Mouse (Mus musculus) MEL (cell line): ENCODE measurements around the gene Prr22.

Experiments
- CHD2 ChIP-seq: IDR thresholded peaks from 2 replicates; pipeline ENCODE4 v1.6.1; 2011; ENCODE audit warnings: low read length, improper control_type of control experiment
- CTCF ChIP-seq, 3 experiments: IDR thresholded peaks in 2 of 3; conservative IDR thresholded peaks in 1 of 3; 2 replicates each; pipeline ENCODE4 v1.5.1; 2011 to 2012; ENCODE audit warnings: low read length in 3 of 3, low read depth in 2 of 3, mild to moderate bottlenecking in 2 of 3, improper control_type of control experiment in 1 of 3, inconsistent platforms in 1 of 3, mixed read lengths in 1 of 3, moderate library complexity in 1 of 3; ENCODE audit not compliant: control insufficient read depth in 1 of 3, insufficient read depth in 1 of 3, poor library complexity in 1 of 3, severe bottlenecking in 1 of 3
- ELF1 ChIP-seq: IDR thresholded peaks from 2 replicates; pipeline ENCODE4 v1.6.1; 2014; ENCODE audit warnings: low read depth, mild to moderate bottlenecking, inconsistent platforms, low read length, improper control_type of control experiment, moderate library complexity
- EP300 ChIP-seq, 2 experiments: IDR thresholded peaks; 2 replicates each; pipeline ENCODE4 v1.6.1; 2011; ENCODE audit warnings: improper control_type of control experiment in 2 of 2, low read length in 2 of 2, low read depth in 1 of 2, mild to moderate bottlenecking in 1 of 2
- GATA1 ChIP-seq: IDR thresholded peaks from 2 replicates; pipeline ENCODE4 v1.6.1; 2011; ENCODE audit warnings: low read depth, low read length, improper control_type of control experiment
- MAZ ChIP-seq: IDR thresholded peaks from 2 replicates; pipeline ENCODE4 v1.6.1; 2012; ENCODE audit warnings: low read depth, mild to moderate bottlenecking, inconsistent platforms, low read length, improper control_type of control experiment
- MEF2A ChIP-seq: IDR thresholded peaks from 2 replicates; pipeline ENCODE4 v1.6.1; 2014; ENCODE audit warnings: low read depth, mild to moderate bottlenecking, inconsistent platforms, low read length, improper control_type of control experiment; ENCODE audit not compliant: poor library complexity, insufficient replicate concordance, severe bottlenecking; ENCODE audit errors: extremely low read depth
- NRF1 ChIP-seq: IDR thresholded peaks from 2 replicates; pipeline ENCODE4 v1.6.1; 2014; ENCODE audit warnings: low read depth, mild to moderate bottlenecking, inconsistent platforms, low read length, improper control_type of control experiment, moderate library complexity; ENCODE audit not compliant: poor library complexity, insufficient read depth, severe bottlenecking
- POLR2A ChIP-seq, 2 experiments: IDR thresholded peaks; 2 replicates each; pipeline ENCODE4 v1.6.1; 2011 to 2012; ENCODE audit warnings: low read length in 2 of 2, mild to moderate bottlenecking in 2 of 2, control low read depth in 1 of 2, improper control_type of control experiment in 1 of 2, low read depth in 1 of 2, moderate library complexity in 1 of 2; ENCODE audit not compliant: control insufficient read depth in 1 of 2, insufficient read depth in 1 of 2, poor library complexity in 1 of 2
- POLR2AphosphoS2 ChIP-seq: IDR thresholded peaks from 2 replicates; pipeline ENCODE4 v1.6.1; 2011; ENCODE audit warnings: low read length, improper control_type of control experiment
- RAD21 ChIP-seq: IDR thresholded peaks from 2 replicates; pipeline ENCODE4 v1.6.1; 2011; ENCODE audit warnings: mild to moderate bottlenecking, low read depth, low read length, improper control_type of control experiment
- USF1 ChIP-seq: IDR thresholded peaks from 2 replicates; pipeline ENCODE4 v1.6.1; 2014; ENCODE audit warnings: low read depth, mild to moderate bottlenecking, inconsistent platforms, low read length, improper control_type of control experiment, moderate library complexity
- ZMIZ1 ChIP-seq: IDR thresholded peaks from 2 replicates; pipeline ENCODE4 v1.6.1; 2012; ENCODE audit warnings: low read depth, mild to moderate bottlenecking, inconsistent platforms, low read length, improper control_type of control experiment, moderate library complexity

GRCm38 (mm10) chr17:56765431-56765830 is 4.6 kb upstream of the Prr22 start:
- TF ChIP-seq CTCF (IDR thresholded peaks at IDR 0.05 in 2 of 3, conservative IDR thresholded peaks at IDR 0.05 in 1 of 3; ENCODE audit: control insufficient read depth in 1 of 3, insufficient read depth in 1 of 3, low read depth in 2 of 3, low read length in 3 of 3, poor library complexity in 1 of 3, severe bottlenecking in 1 of 3) (no peak), POLR2A (IDR thresholded peaks at IDR 0.05; ENCODE audit: control insufficient read depth in 1 of 2, insufficient read depth in 1 of 2, low read depth in 1 of 2, low read length in 2 of 2, poor library complexity in 1 of 2) (no peak), NRF1 (no peak), EP300 (IDR thresholded peaks at IDR 0.05; ENCODE audit: low read depth in 1 of 2, low read length in 2 of 2) (no peak), MAZ (no peak), CHD2 (no peak), GATA1 (no peak), RAD21 (no peak), ZMIZ1 (no peak), MEF2A (no peak), ELF1 (no peak), USF1 (no peak), POLR2AphosphoS2 (no peak)
